Mouse (Mus musculus) heart, postnatal 0 days (tissue): ENCODE data around the gene Srm. TPM values are rescaled to one million over a fixed set of nuclear protein-coding genes. Genes with fewer than 3 reads are reported as not detected.

Source experiments
- ATAC-seq: fragments of 200-750 bp; cut with Nextera tagmentation; 2 replicates; pipeline ENCODE4 v1.8.0; 2017; ENCODE audit warnings: low read depth, moderate number of reproducible peaks, moderate library complexity; ENCODE audit not compliant: insufficient read depth
- DNase-seq: peaks from one replicate; pipeline ENCODE4 v3.0.0-alpha.2; 2016; ENCODE audit warnings: low spot score
- H3K27ac ChIP-seq: fragments of 300-500 bp; sonication (generic); 2 replicates; pipeline ENCODE4 v1.5.1; 2014; ENCODE audit warnings: low read depth, mild to moderate bottlenecking
- H3K27me3 ChIP-seq: fragments of 300-500 bp; sonication (generic); 2 replicates; pipeline ENCODE4 v1.6.1; 2014; ENCODE audit warnings: low read length, mixed read lengths; ENCODE audit not compliant: control insufficient read depth, insufficient read depth
- H3K36me3 ChIP-seq: fragments of 300-500 bp; sonication (generic); replicated peaks from 2 replicates; pipeline ENCODE4 v1.6.1; 2014; ENCODE audit warnings: low read length, mixed read lengths; ENCODE audit not compliant: control insufficient read depth, insufficient read depth
- H3K4me1 ChIP-seq: fragments of 300-500 bp; sonication (generic); 2 replicates; pipeline ENCODE4 v1.6.1; 2014; ENCODE audit warnings: antibody characterized with exemption; ENCODE audit not compliant: control insufficient read depth, insufficient read depth
- H3K4me2 ChIP-seq: fragments of 300-500 bp; sonication (generic); 2 replicates; pipeline ENCODE4 v1.6.1; 2014; ENCODE audit warnings: low read depth, mild to moderate bottlenecking, low read length, moderate library complexity
- H3K4me3 ChIP-seq: fragments of 300-500 bp; sonication (generic); 2 replicates; pipeline ENCODE4 v1.5.1; 2014; ENCODE audit warnings: low read depth, low read length
- H3K9ac ChIP-seq: fragments of 300-500 bp; sonication (generic); replicated peaks from 2 replicates; pipeline ENCODE4 v1.6.1; 2014; ENCODE audit warnings: low read depth, low read length, mixed read lengths
- H3K9me3 ChIP-seq: fragments of 300-500 bp; sonication (generic); replicated peaks from 2 replicates; pipeline ENCODE4 v1.6.1; 2016; ENCODE audit warnings: low read length; ENCODE audit not compliant: control insufficient read depth
- CTCF ChIP-seq: IDR thresholded peaks from 2 replicates; pipeline ENCODE4 v1.5.1; 2016; ENCODE audit warnings: antibody characterized with exemption, control low read depth, low read depth
- EP300 ChIP-seq: IDR thresholded peaks from 2 replicates; pipeline ENCODE4 v1.6.1; 2016; ENCODE audit warnings: antibody characterized with exemption, low read depth
- WGBS: fragments of 180-500 bp; shearing (Covaris S2); extraction: QIAGEN DNeasy Blood & Tissue Kit; methylation state at CpG from one replicate; pipeline ENCODE4 v1.1.7; 2014; 5-methylcytosine and 5-hydroxymethylcytosine counted together
- polyA plus RNA-seq: library from polyadenylated mRNA; unstranded; fragments of >200 nt; fragmentation: Nextera tagmentation; extraction: Ambion mirVana; gene quantifications from 2 replicates; pipeline ENCODE4 v1.2.1, GENCODE M21; 2015
- total RNA-seq: library from RNA; depleted of rRNA; stranded (reverse); fragments of >200 nt; gene quantifications from 2 replicates; pipeline ENCODE4 v1.2.3, GENCODE M21; 2014; ENCODE audit warnings: low replicate concordance

The Srm gene
- total and polyA plus RNA-seq, 2 experiments from 2014 or later: 15.0 to 51.4 TPM

- TF ChIP-seq CTCF: no peak
- TF ChIP-seq EP300: no peak
- no peaks in the 10 kb centered on the region for H3K27me3 ChIP-seq
- H3K9me3 ChIP-seq: no peaks in the 10 kb centered on the region
- ATAC-seq: no peak
- H3K36me3 ChIP-seq: peaks cover 51% of the 10 kb centered on the region
- 26% methylated on average over 4 of the region's 4 CpGs for WGBS
- H3K27ac ChIP-seq: no peak overlapping the region
- no peak for DNase-seq
- H3K4me2 ChIP-seq: no peak overlapping the region
- H3K4me3 ChIP-seq: no peak overlapping the region
- H3K4me1 ChIP-seq: no peaks in the 10 kb centered on the region
- no peak overlapping the region for H3K9ac ChIP-seq
These were observed 8.0 kb upstream of the Srm start for GRCm38 (mm10) chr4:148583257-148583656.

GRCm38 (mm10) chr4:148586648-148587047 is 4.7 kb upstream of the Srm start:
- WGBS: 63% methylated on average over 9 of the region's 9 CpGs
- Histone ChIP-seq H3K27me3 (no peaks in the 10 kb centered on the region), H3K36me3 (peaks cover 17% of the 10 kb centered on the region), H3K4me1 (0 out of 2 replicates have a peak, but pooled peaks cover under 1% of the 10 kb centered on the region), H3K4me2 (no peak overlapping the region), H3K9me3 (no peaks in the 10 kb centered on the region), H3K9ac (no peak overlapping the region), H3K4me3 (no peak overlapping the region), H3K27ac (no peak overlapping the region)
- ATAC-seq: no peak
- no peak for TF ChIP-seq EP300
- no peak for TF ChIP-seq CTCF
- DNase-seq: no peak

GRCm38 (mm10) chr4:148588793-148589192 is 2.5 kb upstream of the Srm start:
- H3K4me2 ChIP-seq: no peak overlapping the region
- no peak for DNase-seq
- no peak overlapping the region for H3K9ac ChIP-seq
- H3K9me3 ChIP-seq: no peaks in the 10 kb centered on the region
- H3K4me1 ChIP-seq: peaks cover 9% of the 10 kb centered on the region; the same call in 1 of the 2 replicates
- WGBS: 42% methylated on average over 9 of the region's 9 CpGs
- H3K4me3 ChIP-seq: no peak overlapping the region
- no peak overlapping the region for H3K27ac ChIP-seq
- H3K27me3 ChIP-seq: no peaks in the 10 kb centered on the region
- 0 out of 2 replicates have a peak, but pooled peaks cover under 1% of the 10 kb centered on the region for H3K36me3 ChIP-seq
- no peak for ATAC-seq
- TF ChIP-seq CTCF (no peak), EP300 (no peak)

- Histone ChIP-seq H3K36me3 (peaks cover 8% of the 10 kb centered on the region; the same call in 1 of the 2 replicates), H3K27ac (no peak overlapping the region), H3K4me3 (no peak overlapping the region), H3K9me3 (no peaks in the 10 kb centered on the region), H3K27me3 (no peaks in the 10 kb centered on the region), H3K4me1 (peaks cover 9% of the 10 kb centered on the region; the same call in 1 of the 2 replicates), H3K9ac (no peak overlapping the region), H3K4me2 (no peak overlapping the region)
- 75% methylated on average over 7 of the region's 8 CpGs for WGBS
- TF ChIP-seq CTCF (no peak), EP300 (no peak)
- ATAC-seq: no peak
- no peak for DNase-seq
These were observed 1.7 kb upstream of the Srm start for GRCm38 (mm10) chr4:148589565-148589964.

GRCm38 (mm10) chr4:148590421-148591170 is 707 bp upstream of the Srm start:
- WGBS: 5% methylated on average over 18 of the region's 18 CpGs
- peak; percentile 10; the same call in 1 of the 2 replicates for ATAC-seq
- H3K4me1 ChIP-seq: peaks cover 9% of the 10 kb centered on the region; the same call in 1 of the 2 replicates
- no peaks in the 10 kb centered on the region for H3K27me3 ChIP-seq
- no peak for DNase-seq
- peak overlapping the region; percentile 98 for H3K4me2 ChIP-seq
- H3K9ac ChIP-seq: peak overlapping the region; percentile 24; the same call in 1 of the 2 replicates
- H3K9me3 ChIP-seq: no peaks in the 10 kb centered on the region
- H3K4me3 ChIP-seq: peak overlapping the region; percentile 95
- TF ChIP-seq CTCF (no peak), EP300 (no peak)
- peaks cover 18% of the 10 kb centered on the region for H3K36me3 ChIP-seq
- peak overlapping the region; percentile 64 for H3K27ac ChIP-seq
